Mouse (Mus musculus) megakaryocyte-erythroid progenitor cell, adult 5-6 weeks (primary cell): ENCODE measurements around the gene Trabd. TPM values are rescaled to one million over a fixed set of nuclear protein-coding genes. Genes with fewer than 3 reads are reported as not detected.

Source experiments
- ATAC-seq: replicated peaks from 2 replicates; pipeline ENCODE4 v1.8.0; 2016; ENCODE audit warnings: mild to moderate bottlenecking, inconsistent platforms; ENCODE audit not compliant: severe bottlenecking, poor library complexity, low FRiP score, low TSS enrichment
- total RNA-seq, 2 experiments: library from RNA; stranded (forward) in 1 of 2; stranded (reverse) in 1 of 2; fragments of 200-1000, 215-1000 nt in 1 of 2; fragments of >200 nt in 1 of 2; fragmentation: Nextera tagmentation in 1 of 2; gene quantifications; 2 replicates each; pipeline ENCODE4 v1.2.3; 2014 to 2017

Trabd gene
- total RNA-seq, 2 experiments from 2014 or later: 11.9 to 26.3 TPM

GRCm38 (mm10) chr15:89075478-89076147 lies 689 bp downstream of the Trabd start:
- peak; percentile 65 for ATAC-seq

DNA sequence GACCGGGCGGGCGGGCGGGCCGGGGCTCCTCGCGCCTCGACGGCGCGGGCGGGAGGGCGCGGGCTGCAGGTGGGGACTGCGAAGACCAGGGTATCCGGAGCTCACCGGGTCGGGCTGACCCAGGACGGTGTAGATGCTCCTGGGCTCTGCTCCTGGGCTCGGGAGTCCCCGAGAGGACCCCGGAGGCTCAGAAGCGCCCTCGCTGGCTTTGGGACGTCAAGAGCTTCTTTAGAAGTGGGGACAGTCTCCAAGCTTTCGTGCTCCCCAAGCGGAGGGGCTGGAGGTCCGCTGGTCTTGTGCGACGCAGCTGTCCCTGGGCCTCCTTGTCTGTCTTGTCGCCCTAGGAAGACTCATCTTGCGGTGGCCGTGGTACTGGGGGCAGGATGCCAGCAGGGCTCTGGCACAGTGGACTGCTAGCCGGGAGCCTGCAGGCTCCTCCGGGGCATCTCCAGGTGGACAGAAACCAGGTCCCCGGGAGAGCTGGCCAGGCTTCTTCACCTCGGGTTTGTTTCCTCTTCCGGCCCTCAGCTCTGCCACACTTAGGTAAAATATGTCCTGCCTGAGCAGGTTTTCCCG lies 1.3 kb downstream of the Trabd start:
- peak; percentile 18; the same call in 1 of the 2 replicates for ATAC-seq

DNA sequence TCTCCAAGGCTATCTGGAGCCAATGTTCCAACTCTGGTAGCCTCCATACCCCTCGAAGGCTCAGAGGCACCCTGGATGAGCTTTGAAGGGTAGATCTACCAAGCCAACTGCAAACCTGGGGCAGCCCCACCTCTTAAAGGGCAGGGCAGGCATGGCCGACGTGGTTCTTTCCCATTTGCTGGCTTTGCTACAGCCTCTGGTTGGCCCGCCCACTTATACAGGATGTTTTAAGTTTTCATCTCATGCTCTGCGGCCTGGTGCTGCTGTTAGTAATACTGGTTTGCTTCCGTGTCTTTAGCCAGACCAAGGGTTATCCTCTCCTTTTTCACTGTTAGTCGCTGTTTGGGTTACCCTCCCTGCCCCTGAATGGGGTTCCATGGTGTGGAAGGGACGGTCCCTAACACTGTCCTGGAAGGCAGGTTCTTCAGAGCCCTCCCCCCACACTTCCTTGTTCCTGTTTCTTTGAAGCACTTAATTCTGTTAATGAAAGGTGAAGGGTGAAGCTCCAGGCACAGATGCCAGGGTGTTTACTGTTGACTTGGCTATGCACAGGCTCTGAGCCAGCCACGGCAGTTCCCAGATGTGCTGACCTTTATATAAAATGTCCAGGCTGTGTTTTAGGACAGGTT lies 3.4 kb downstream of the Trabd start:
- ATAC-seq: peak; percentile 83

DNA sequence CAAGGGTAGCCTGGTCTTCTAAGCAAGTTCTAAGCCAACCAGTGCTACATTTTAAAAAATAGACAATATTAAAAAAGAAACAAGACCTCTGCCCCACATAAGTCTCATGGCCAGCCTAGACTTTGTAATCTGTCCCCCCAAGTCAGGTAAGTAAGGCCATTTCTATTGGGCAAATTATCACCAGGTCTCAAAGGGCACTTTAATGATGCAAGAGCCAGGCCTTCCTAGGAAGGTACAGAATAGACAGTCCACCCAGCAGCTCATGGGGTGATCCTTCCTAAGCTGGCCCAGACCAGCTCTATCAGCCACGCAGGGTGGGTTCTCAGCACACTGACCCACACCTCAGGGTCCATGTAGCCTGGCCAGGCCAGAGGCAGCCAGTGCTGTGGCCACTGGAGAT lies 9.0 kb downstream of the Trabd start:
- ATAC-seq: no peak

- no peak for ATAC-seq
Observed at GRCm38 (mm10) chr15:89084826-89085225, 9.9 kb downstream of the Trabd start.

DNA sequence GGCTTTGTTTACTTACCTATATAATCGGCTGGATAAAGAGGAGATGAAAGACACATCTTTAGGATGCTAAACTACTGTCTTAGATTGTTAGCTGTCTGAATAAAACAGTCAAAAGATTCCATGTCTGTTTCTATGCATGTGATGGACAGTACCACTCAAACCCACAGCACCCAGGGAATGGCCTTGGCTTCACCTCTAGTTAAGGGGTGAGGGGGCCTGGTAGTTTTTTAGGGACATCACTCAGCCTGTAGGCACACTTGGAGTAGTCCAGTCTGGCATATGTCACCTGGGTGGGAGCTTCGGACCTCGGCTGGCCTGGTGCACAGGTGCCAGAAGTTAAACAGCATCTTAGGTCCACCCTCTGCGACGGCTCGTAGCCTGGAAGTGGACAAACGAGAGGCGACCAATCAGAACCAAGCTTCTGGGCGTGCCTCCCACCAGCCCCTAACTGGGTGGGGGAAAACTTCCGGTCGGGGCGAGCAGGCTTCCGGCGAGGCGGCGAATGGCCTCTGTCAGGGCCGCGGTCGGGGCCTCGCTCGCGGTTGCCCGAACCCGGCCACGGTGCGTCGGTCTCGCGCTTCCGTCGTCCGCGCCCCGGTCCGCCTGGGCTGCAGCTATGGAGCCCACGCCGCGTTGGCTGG lies 13.8 kb downstream of the Trabd start, which contains the start of gene Selenoo:
TSS of gene Selenoo (plus strand) at position 478 of the 641 bp plus-strand sequence.
- ATAC-seq: peak; percentile 87

DNA sequence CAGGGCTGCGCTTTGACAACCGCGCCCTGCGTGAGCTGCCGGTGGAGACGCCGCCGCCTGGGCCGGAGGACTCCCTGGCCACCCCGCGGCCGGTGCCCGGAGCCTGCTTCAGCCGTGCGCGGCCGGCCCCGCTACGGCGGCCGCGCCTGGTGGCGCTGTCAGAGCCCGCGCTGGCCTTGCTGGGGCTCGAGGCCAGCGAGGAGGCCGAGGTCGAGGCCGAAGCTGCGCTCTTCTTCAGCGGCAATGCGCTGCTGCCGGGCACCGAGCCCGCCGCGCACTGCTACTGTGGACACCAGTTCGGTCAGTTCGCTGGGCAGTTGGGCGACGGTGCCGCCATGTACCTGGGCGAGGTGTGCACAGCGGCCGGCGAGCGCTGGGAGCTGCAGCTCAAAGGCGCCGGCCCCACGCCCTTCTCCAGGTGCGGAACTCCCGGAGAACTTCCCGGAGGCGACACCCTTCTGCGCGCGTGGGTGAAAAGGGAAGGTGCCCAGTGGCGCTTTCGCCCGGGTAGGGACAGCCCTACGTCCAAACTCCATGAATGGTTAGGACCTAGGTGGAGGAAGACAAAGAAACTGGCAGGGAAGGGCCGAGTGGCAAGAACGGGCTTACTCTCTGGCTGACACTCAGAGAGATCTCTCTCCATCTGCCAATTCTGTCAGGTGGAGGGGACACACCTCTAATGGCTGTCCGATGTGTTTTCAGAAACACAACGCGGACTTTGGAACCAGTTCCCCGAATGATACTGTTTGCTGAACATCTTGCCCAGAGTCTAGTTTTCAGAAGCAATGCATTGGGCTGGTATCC lies 14.5 kb downstream of the Trabd start:
- peak; percentile 23; the same call in 1 of the 2 replicates for ATAC-seq

DNA sequence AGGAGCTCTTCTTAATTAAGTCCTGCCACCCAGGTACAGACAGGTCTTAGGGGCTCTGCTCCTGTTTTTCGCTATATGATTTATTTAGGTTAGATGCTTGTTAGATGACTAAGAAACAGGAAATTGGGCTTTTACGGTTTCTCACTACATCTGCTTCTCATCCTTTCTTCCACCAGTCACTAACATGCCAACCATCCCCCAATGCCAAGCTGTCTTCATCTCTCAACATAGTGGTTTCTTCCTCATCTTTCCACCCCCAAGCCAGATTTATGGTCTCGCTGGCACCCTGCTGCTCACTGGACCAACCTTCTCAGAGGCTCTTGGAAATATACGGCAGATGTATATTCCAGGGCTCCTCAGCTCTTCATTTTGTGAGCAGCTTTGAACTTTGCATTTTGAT lies 15.7 kb downstream of the Trabd start:
- ATAC-seq: no peak

- no peak for ATAC-seq
Observed at GRCm38 (mm10) chr15:89092181-89092580, 17.3 kb downstream of the Trabd start.

DNA sequence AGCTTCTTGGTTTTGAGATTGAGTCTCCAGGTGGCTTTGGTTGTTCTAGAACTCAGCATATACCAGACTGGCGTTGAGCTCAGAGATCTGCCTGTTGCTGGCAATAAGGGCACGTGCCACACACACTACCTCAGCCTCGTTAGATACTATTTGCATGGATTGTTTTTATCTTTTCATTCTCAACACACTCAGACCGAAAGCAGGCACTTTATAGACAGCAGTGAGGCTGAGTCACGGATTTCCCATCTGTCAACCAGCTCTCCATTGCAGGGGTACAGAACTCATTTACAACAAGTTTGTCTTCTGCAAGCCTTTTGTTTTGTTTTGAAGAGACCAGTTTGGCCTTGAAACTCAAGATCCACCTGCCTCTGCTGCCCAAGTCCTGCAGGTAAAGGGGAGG lies 22.5 kb downstream of the Trabd start:
- ATAC-seq: no peak

- ATAC-seq: no peak
Observed at GRCm38 (mm10) chr15:89098616-89099015, 23.7 kb downstream of the Trabd start.

- no peak for ATAC-seq
Observed at GRCm38 (mm10) chr15:89100823-89101222, 25.9 kb downstream of the Trabd start.

GRCm38 (mm10) chr15:89102646-89103045 lies 27.7 kb downstream of the Trabd start:
- no peak for ATAC-seq

GRCm38 (mm10) chr15:89103921-89104320 lies 29.0 kb downstream of the Trabd start:
- ATAC-seq: 0 out of 2 replicates have a peak, but pooled peaks have one; percentile 16

DNA sequence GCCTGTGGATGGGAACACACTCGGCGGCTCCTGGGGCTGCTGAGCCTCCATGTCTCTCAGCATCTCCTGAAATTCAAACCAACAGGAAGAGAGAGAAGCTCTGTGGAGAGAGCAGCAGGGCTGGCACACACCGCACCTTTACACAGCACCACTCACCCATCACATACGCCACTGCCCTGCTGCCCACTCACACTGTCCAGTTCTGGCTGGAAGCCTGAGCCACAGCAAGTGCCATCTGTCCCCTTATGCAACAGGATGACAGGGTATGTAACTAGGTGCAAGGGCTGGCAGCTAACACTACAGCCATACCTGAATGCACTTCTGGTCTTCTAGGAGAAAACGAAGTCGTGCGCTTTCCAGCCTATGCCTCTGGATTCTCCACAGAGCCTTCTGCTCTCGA lies 29.5 kb downstream of the Trabd start:
- no peak for ATAC-seq

DNA sequence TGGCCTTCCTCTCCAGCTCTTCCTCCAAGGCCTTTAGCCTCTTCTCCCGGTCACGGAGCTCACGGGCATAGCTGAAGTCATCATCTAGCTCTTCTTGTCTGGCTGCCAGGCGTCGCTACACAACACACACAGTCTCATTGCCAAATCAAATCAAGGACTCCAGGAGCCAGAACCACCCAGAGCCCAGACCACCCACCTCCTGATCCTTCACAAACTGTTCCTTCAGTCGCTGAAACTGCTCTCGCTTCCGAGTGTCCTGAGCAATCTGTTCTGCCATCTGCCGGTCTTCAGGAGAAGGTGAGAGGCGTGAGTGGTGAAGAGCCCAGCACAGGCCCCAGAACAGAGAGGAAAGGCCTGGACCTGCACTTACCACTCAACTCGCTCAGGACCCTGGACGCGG lies 31.1 kb downstream of the Trabd start:
- no peak for ATAC-seq

- no peak for ATAC-seq
Observed at GRCm38 (mm10) chr15:89106976-89107375, 32.1 kb downstream of the Trabd start.

GRCm38 (mm10) chr15:89110147-89110546 lies 35.2 kb downstream of the Trabd start:
- no peak for ATAC-seq

GRCm38 (mm10) chr15:89118007-89118406 lies 43.1 kb downstream of the Trabd start:
- ATAC-seq: no peak
